Mouse (Mus musculus) stomach, postnatal 0 days (tissue): Measurements from ENCODE around the gene Nebl.

ENCODE experiments used
- CTCF ChIP-seq: IDR thresholded peaks from 2 replicates; pipeline ENCODE4 v1.5.1; 2016; ENCODE audit warnings: antibody characterized with exemption, low read depth, mild to moderate bottlenecking, moderate library complexity
- EP300 ChIP-seq: optimal IDR thresholded peaks from 2 replicates; pipeline ENCODE3; 2016; ENCODE audit warnings: antibody characterized with exemption

DNA sequence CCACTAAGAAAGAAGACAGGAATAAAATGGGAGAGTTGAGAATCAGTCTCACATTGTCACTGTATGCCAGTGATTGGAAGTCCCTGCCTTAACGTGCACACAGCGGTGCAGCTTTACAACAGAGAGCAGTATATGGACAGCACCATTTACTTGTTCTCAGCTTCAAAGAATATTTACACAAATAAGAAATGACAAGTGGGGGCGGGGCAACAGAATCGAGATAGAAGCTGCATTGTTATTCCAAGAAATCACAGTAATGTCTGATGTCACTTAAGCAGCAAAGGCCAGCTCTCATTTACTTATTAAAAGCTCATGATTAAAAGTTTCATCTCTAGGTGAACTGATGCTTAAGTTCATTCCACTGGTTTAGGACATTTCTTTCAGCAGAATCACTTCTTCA, 328.8 kb downstream of the Nebl start:
- no peak for TF ChIP-seq CTCF
- TF ChIP-seq EP300, result no peak
